Comparison of ENCODE assay signal across 26 mouse cellular contexts in the genomic region with DNA sequence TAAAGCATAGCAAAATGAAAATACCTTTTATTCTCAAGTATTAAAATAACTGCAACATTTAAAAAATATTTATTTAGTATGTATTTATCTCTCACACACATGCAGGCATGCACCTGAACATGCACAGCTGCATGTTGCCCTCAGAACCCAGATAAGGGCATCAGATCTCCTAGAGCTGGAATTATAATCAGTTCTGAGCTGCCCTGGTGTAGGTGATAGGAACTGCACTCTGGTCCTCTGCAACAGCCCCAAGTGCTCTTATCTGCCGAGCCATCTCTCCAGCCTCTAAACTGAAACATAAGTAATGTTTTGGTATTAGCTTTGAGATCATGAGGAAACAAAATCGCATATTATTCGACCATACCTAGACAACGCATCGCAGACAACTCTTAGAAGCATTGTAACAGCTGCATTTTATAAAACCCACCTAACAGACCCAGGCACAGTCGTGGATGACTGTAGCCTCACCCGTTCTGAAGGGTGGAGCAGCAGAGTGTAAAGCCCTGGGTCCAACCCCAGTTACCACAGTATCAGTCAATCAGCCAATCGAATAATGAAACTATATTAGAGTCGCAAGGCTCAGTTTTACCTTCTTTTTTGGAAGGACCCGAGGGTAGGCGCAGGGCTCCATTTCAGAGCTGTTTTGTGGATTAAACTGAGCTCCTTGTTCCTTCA. TPM values are rescaled to one million over a fixed set of nuclear protein-coding genes. Genes with fewer than 3 reads are reported as not detected.
A peak's percentile ranks its signal among the peaks of the same experiment; 100 is the strongest.
DNase-seq lines count a peak whose midpoint lies in the region; ATAC-seq and TF ChIP-seq lines count a peak whose summit lies in the region.
"Had no signal": no experiment of that assay in that cellular context is flagged by ENCODE, and none has a peak within 500 bp of the region (broad histone marks: within the 10 kb centered on the region; RNA-seq: fewer than 3 reads in every experiment).

No protein-coding gene starts in this region.

- H3K9ac ChIP-seq in MEL (ENCODE audit: control insufficient read depth, low read depth, low read length, poor library complexity, severe bottlenecking), result no peak overlapping the region
- no peak overlapping the region for H3K9ac ChIP-seq in liver, embryonic 13.5 days
- H3K9ac ChIP-seq: embryonic facial prominence, embryonic 15.5 days; heart, embryonic 13.5 days; hindbrain, embryonic 12.5 days; kidney, embryonic 15.5 days; lung, embryonic 15.5 days; neural tube, embryonic 15.5 days had no signal

- H3K27me3 ChIP-seq in MEL (ENCODE audit: control insufficient read depth in 1 of 2, insufficient read depth in 2 of 2, low read length in 2 of 2), result no peaks in the 10 kb centered on the region; a peak in 1 of 4 replicates
- H3K27me3 ChIP-seq in liver, embryonic 13.5 days, result no peaks in the 10 kb centered on the region
- no peaks in the 10 kb centered on the region for H3K27me3 ChIP-seq in midbrain, embryonic 10.5 days (ENCODE audit: low read depth, poor library complexity, severe bottlenecking)
- H3K27me3 ChIP-seq: embryonic facial prominence, embryonic 15.5 days; hindbrain, embryonic 12.5 days; kidney, embryonic 15.5 days; lung, embryonic 15.5 days; neural tube, embryonic 15.5 days had no signal

- peaks cover 0 to 3% of the 10 kb centered on the region in 2 experiments; a peak in 3 of 4 replicates for H3K4me1 ChIP-seq in MEL (ENCODE audit: control insufficient read depth in 1 of 2, insufficient read depth in 2 of 2, low read length in 2 of 2)
- H3K4me1 ChIP-seq in liver, embryonic 13.5 days (replicated peaks), result peaks cover 18% of the 10 kb centered on the region
- no peaks in the 10 kb centered on the region for H3K4me1 ChIP-seq in midbrain, embryonic 10.5 days
- H3K4me1 ChIP-seq: heart, embryonic 13.5 days; hindbrain, embryonic 12.5 days; kidney, embryonic 15.5 days; lung, embryonic 15.5 days; neural tube, embryonic 15.5 days had no signal

- TF ChIP-seq RAD21 in MEL (IDR thresholded peaks at IDR 0.05; ENCODE audit: low read depth, low read length), result no peak

- peak in 1 of 3 experiments; percentile 18; a peak in 1 of 6 replicates for TF ChIP-seq CTCF in MEL (IDR thresholded peaks at IDR 0.05 in 2 of 3, conservative IDR thresholded peaks at IDR 0.05 in 1 of 3; ENCODE audit: control insufficient read depth in 1 of 3, insufficient read depth in 1 of 3, low read depth in 2 of 3, low read length in 3 of 3, poor library complexity in 1 of 3, severe bottlenecking in 1 of 3)

- intact Hi-C loops in left cerebral cortex, postnatal 25 days (cut with DNase I), result no loop called here

- no peak overlapping the region for H3K27ac ChIP-seq in MEL (ENCODE audit: control insufficient read depth, low read depth, low read length)
- no peak overlapping the region for H3K27ac ChIP-seq in liver, embryonic 13.5 days
- no peak overlapping the region for H3K27ac ChIP-seq in midbrain, embryonic 10.5 days (replicated peaks)
- H3K27ac ChIP-seq: embryonic facial prominence, embryonic 15.5 days; heart, embryonic 13.5 days; hindbrain, embryonic 12.5 days; kidney, embryonic 15.5 days; lung, embryonic 15.5 days; neural tube, embryonic 15.5 days had no signal

- H3K4me3 ChIP-seq in MEL (ENCODE audit: control insufficient read depth in 1 of 2, insufficient read depth in 1 of 2, low read depth in 2 of 2, low read length in 2 of 2), result peak overlapping the region in 1 of 2 experiments; percentile 42; a peak in 2 of 4 replicates
- H3K4me3 ChIP-seq in liver, embryonic 13.5 days (replicated peaks), result no peak overlapping the region
- H3K4me3 ChIP-seq in midbrain, embryonic 10.5 days, result no peak overlapping the region
- H3K4me3 ChIP-seq: embryonic facial prominence, embryonic 15.5 days; heart, embryonic 13.5 days; hindbrain, embryonic 12.5 days; kidney, embryonic 15.5 days; lung, embryonic 15.5 days; neural tube, embryonic 15.5 days had no signal

- H3K4me2 ChIP-seq in liver, embryonic 13.5 days, result peak overlapping the region; percentile 41
- H3K4me2 ChIP-seq: embryonic facial prominence, embryonic 15.5 days; heart, embryonic 13.5 days; hindbrain, embryonic 12.5 days; kidney, embryonic 15.5 days; lung, embryonic 15.5 days; midbrain, embryonic 11.5 days; neural tube, embryonic 15.5 days had no signal

- TF ChIP-seq EP300 in MEL (IDR thresholded peaks at IDR 0.05; ENCODE audit: low read depth in 1 of 2, low read length in 2 of 2), result peak in 1 of 2 experiments; percentile 43; a peak in 2 of 4 replicates

- H3K79me2 ChIP-seq in MEL (ENCODE audit: control insufficient read depth, insufficient read depth, low read length, poor library complexity), result no peaks in the 10 kb centered on the region

- WGBS in liver, embryonic 13.5 days (ENCODE audit: insufficient replicate concordance), result 58% methylated on average over 11 of the region's 11 CpGs
- 91% methylated on average over 11 of the region's 11 CpGs for WGBS in midbrain, embryonic 10.5 days

- H3K9me3 ChIP-seq in MEL (replicated peaks; ENCODE audit: insufficient read depth, low read length), result no peaks in the 10 kb centered on the region
- no peaks in the 10 kb centered on the region for H3K9me3 ChIP-seq in liver, embryonic 13.5 days (replicated peaks)
- H3K9me3 ChIP-seq in midbrain, embryonic 10.5 days (replicated peaks), result no peaks in the 10 kb centered on the region
- H3K9me3 ChIP-seq: embryonic facial prominence, embryonic 15.5 days; heart, embryonic 13.5 days; hindbrain, embryonic 12.5 days; kidney, embryonic 15.5 days; lung, embryonic 15.5 days; neural tube, embryonic 15.5 days had no signal

- DNase-seq in MEL (ENCODE audit: low read depth, low spot score), result peak; percentile 50
- peak; percentile 23 for DNase-seq in liver, embryonic 13.5 days
- no peak for DNase-seq in left cerebral cortex, postnatal 25 days (ENCODE audit: low spot score in 2 of 2)
- DNase-seq in ovary, postnatal 10 days (ENCODE audit: low spot score), result no peak
- DNase-seq in midbrain, embryonic 10.5 days (ENCODE audit: low spot score), result no peak
- DNase-seq: cerebellum, adult 8-10 months; gastrocnemius, postnatal 25 days; heart, adult 18-20 months; kidney, adult 11 months; kidney, postnatal 36 days; lung, postnatal 36 days; spleen, adult 18-20 months; thymus, postnatal 14 days had no signal

- TF ChIP-seq POLR2A in MEL (IDR thresholded peaks at IDR 0.05; ENCODE audit: control insufficient read depth in 1 of 2, insufficient read depth in 1 of 2, low read depth in 1 of 2, low read length in 2 of 2, poor library complexity in 1 of 2), result no peak

- ATAC-seq in common myeloid progenitor, adult 5-6 weeks (replicated peaks; ENCODE audit: low read depth, poor library complexity, severe bottlenecking), result peak; percentile 68; the same call in 1 of the 2 replicates
- peak; percentile 95 for ATAC-seq in liver, embryonic 13.5 days (ENCODE audit: low read depth)
- peak; percentile 96 for ATAC-seq in megakaryocyte-erythroid progenitor cell, adult 5-6 weeks (replicated peaks; ENCODE audit: low FRiP score, low TSS enrichment, poor library complexity, severe bottlenecking)

- H3K36me3 ChIP-seq in MEL (ENCODE audit: control insufficient read depth in 1 of 2, insufficient read depth in 2 of 2, low read length in 2 of 2), result peaks cover 0 to 4% of the 10 kb centered on the region in 2 experiments; a peak in 2 of 4 replicates
- H3K36me3 ChIP-seq in liver, embryonic 13.5 days, result no peaks in the 10 kb centered on the region
- H3K36me3 ChIP-seq in midbrain, embryonic 10.5 days, result no peaks in the 10 kb centered on the region
- H3K36me3 ChIP-seq: embryonic facial prominence, embryonic 15.5 days; heart, embryonic 13.5 days; hindbrain, embryonic 12.5 days; kidney, embryonic 15.5 days; lung, embryonic 15.5 days; neural tube, embryonic 15.5 days had no signal

TF ChIP-seq in MEL, 35 proteins besides CTCF, POLR2A, EP300 and RAD21:
- peak; percentile 86 for TF ChIP-seq GATA1 (IDR thresholded peaks at IDR 0.05; ENCODE audit: low read depth, low read length)
- TF ChIP-seq USF1 (IDR thresholded peaks at IDR 0.05; ENCODE audit: low read depth, low read length), result no peak
- no peak for TF ChIP-seq GABPA (IDR thresholded peaks at IDR 0.05; ENCODE audit: low read depth, low read length)
- no peak for TF ChIP-seq CHD1 (IDR thresholded peaks at IDR 0.05; ENCODE audit: low read depth, low read length)
- 0 out of 2 replicates have a peak, but pooled peaks have one; percentile 39 for TF ChIP-seq ETS1 (IDR thresholded peaks at IDR 0.05; ENCODE audit: low read depth, low read length)
- peak; percentile 85 for TF ChIP-seq TCF12 (IDR thresholded peaks at IDR 0.05; ENCODE audit: low read depth, low read length)
- TF ChIP-seq POLR2AphosphoS2 (IDR thresholded peaks at IDR 0.05; ENCODE audit: low read length), result no peak

RNA-seq across cellular contexts. Expression of a gene that starts 11.9 kb away (rescaled TPM):
- not detected in 2 replicates for total RNA-seq in MEL (2012; rRNA removed)
- under 1 TPM in 1 of 2 experiments, not detected in 1; 0.06 TPM for polyA plus RNA-seq in MEL (2012; ENCODE audit: insufficient read depth in 1 of 2, insufficient read length in 2 of 2, low read depth in 1 of 2, low replicate concordance in 2 of 2, missing spikeins in 1 of 2)
- total RNA-seq in common myeloid progenitor, adult 5-6 weeks (2017), result 1.4 and 1.6 TPM in 2 replicates
- 0.20 and 0.25 TPM in 2 replicates for polyA plus RNA-seq in liver, embryonic 13.5 days (2015; fragmentation: Nextera tagmentation; extraction: Ambion mirVana)
- not detected in 2 replicates for total RNA-seq in megakaryocyte-erythroid progenitor cell, adult 5-6 weeks (2014; fragmentation: Nextera tagmentation)
- not detected in 2 replicates for total RNA-seq in megakaryocyte-erythroid progenitor cell, adult 5-6 weeks (2017)
- total RNA-seq in left cerebral cortex, postnatal 25 days (2021), result under 1 TPM; 0.32 to 0.73 TPM
- 0.06 and 0.12 TPM in 2 replicates for polyA plus RNA-seq in midbrain, embryonic 10.5 days (2016; fragmentation: Nextera tagmentation; extraction: Ambion mirVana)
- total RNA-seq: gastrocnemius, postnatal 25 days; heart, postnatal 25 days; layer of hippocampus, adult 8-10 months had no signal
- polyA plus RNA-seq: C2C12; forebrain, embryonic 11.5 days; heart, embryonic 13.5 days had no signal

Comparison
In these comparisons a context has a peak if more than half of its experiments do, and no peak if none do; other contexts are left out.
1. DNase-seq: peak in MEL (single experiment) and liver, embryonic 13.5 days (single experiment); none in left cerebral cortex, postnatal 25 days (0 of 2), ovary, postnatal 10 days (single experiment) and midbrain, embryonic 10.5 days (single experiment).
2. Peak in every context shown above with its lines, with median percentiles within 50 percentile points of each other: ATAC-seq.